ENCODE assay signal across 9 mouse cellular contexts in genomic region chrX:162800371-162800770, GRCm38 (mm10). TPM values are rescaled to one million over a fixed set of nuclear protein-coding genes. Genes with fewer than 3 reads are reported as not detected.
DNase-seq lines count a peak whose midpoint lies in the region; ATAC-seq and TF ChIP-seq lines count a peak whose summit lies in the region.
"Had no signal": no experiment of that assay in that cellular context is flagged by ENCODE, and none has a peak within 500 bp of the region (broad histone marks: within the 10 kb centered on the region; RNA-seq: fewer than 3 reads in every experiment).

No protein-coding gene starts in this region.

- no peak overlapping the region for H3K4me3 ChIP-seq in liver, embryonic 12.5 days
- H3K4me3 ChIP-seq in cerebellum, adult 2 months (replicated peaks; ENCODE audit: insufficient read depth, low read depth, low read length), result no peak overlapping the region
- no peak overlapping the region for H3K4me3 ChIP-seq in hindbrain, postnatal 0 days (ENCODE audit: low read length)
- H3K4me3 ChIP-seq in liver, postnatal 0 days (ENCODE audit: low read depth, low read length), result no peak overlapping the region
- H3K4me3 ChIP-seq: megakaryocyte, embryonic 14.5 days had no signal

- no peak overlapping the region for H3K4me2 ChIP-seq in liver, embryonic 12.5 days
- H3K4me2 ChIP-seq in hindbrain, postnatal 0 days (ENCODE audit: low read depth, low read length), result no peak overlapping the region
- no peak overlapping the region for H3K4me2 ChIP-seq in liver, postnatal 0 days (ENCODE audit: low read depth, low read length)

- TF ChIP-seq CTCF in cerebellum, adult 2 months (IDR thresholded peaks at IDR 0.05; ENCODE audit: borderline replicate concordance, insufficient read depth, low read depth, low read length), result peak; percentile 57; the same call in 1 of the 2 replicates
- TF ChIP-seq CTCF in hindbrain, postnatal 0 days (IDR thresholded peaks at IDR 0.05; ENCODE audit: low read depth), result peak; percentile 67
- TF ChIP-seq CTCF in liver, postnatal 0 days (IDR thresholded peaks at IDR 0.05; ENCODE audit: low read depth), result peak; percentile 69

- no peak overlapping the region for H3K9ac ChIP-seq in liver, embryonic 12.5 days
- no peak overlapping the region for H3K9ac ChIP-seq in hindbrain, postnatal 0 days (replicated peaks; ENCODE audit: low read length)
- H3K9ac ChIP-seq in liver, postnatal 0 days (replicated peaks), result no peak overlapping the region

- TF ChIP-seq POLR2A in cerebellum, adult 2 months (IDR thresholded peaks at IDR 0.05; ENCODE audit: borderline replicate concordance, insufficient read depth, low read length), result no peak

- no peaks in the 10 kb centered on the region for H3K27me3 ChIP-seq in liver, embryonic 12.5 days (replicated peaks)
- no peaks in the 10 kb centered on the region for H3K27me3 ChIP-seq in cerebellum, adult 2 months (ENCODE audit: control insufficient read depth, insufficient read depth, low read length)
- no peaks in the 10 kb centered on the region for H3K27me3 ChIP-seq in hindbrain, postnatal 0 days (ENCODE audit: insufficient read depth, low read length)
- H3K27me3 ChIP-seq in liver, postnatal 0 days (ENCODE audit: insufficient read depth, low read length), result no peaks in the 10 kb centered on the region
- H3K27me3 ChIP-seq: megakaryocyte, embryonic 14.5 days had no signal

- peaks cover 34% of the 10 kb centered on the region for H3K36me3 ChIP-seq in liver, embryonic 12.5 days
- no peaks in the 10 kb centered on the region for H3K36me3 ChIP-seq in hindbrain, postnatal 0 days (ENCODE audit: insufficient read depth, low read length)
- H3K36me3 ChIP-seq in liver, postnatal 0 days (replicated peaks; ENCODE audit: insufficient read depth, low read length), result no peaks in the 10 kb centered on the region; the same call in 1 of the 2 replicates

- no peaks in the 10 kb centered on the region for H3K4me1 ChIP-seq in liver, embryonic 12.5 days
- H3K4me1 ChIP-seq in cerebellum, adult 2 months (ENCODE audit: control insufficient read depth, insufficient read depth, low read length), result no peaks in the 10 kb centered on the region
- H3K4me1 ChIP-seq in hindbrain, postnatal 0 days (ENCODE audit: insufficient read depth, low read length), result no peaks in the 10 kb centered on the region
- no peaks in the 10 kb centered on the region for H3K4me1 ChIP-seq in liver, postnatal 0 days (ENCODE audit: insufficient read depth)
- H3K4me1 ChIP-seq: megakaryocyte, embryonic 14.5 days had no signal

- no peak for ATAC-seq in liver, embryonic 12.5 days
- peak; percentile 40; the same call in 1 of the 2 replicates for ATAC-seq in hindbrain, postnatal 0 days
- no peak for ATAC-seq in liver, postnatal 0 days
- no peak for ATAC-seq in monocyte, adult 5-6 weeks (replicated peaks; ENCODE audit: insufficient number of reproducible peaks, low FRiP score, low TSS enrichment, poor library complexity, severe bottlenecking)

- DNase-seq in liver (peak; percentile 41), R1 (ENCODE audit: low read depth, low spot score) (peak; percentile 86)
- peak; percentile 41 to 55 for DNase-seq in cerebellum, adult 2 months
- peak; percentile 57 for DNase-seq in hindbrain, postnatal 0 days (ENCODE audit: low spot score)
- peak; percentile 23 for DNase-seq in liver, postnatal 0 days
- DNase-seq in right cerebral cortex, adult 2 months (ENCODE audit: low spot score in 2 of 2), result peak; percentile 32 to 34

- no peak overlapping the region for H3K27ac ChIP-seq in liver, embryonic 12.5 days
- no peak overlapping the region for H3K27ac ChIP-seq in cerebellum, adult 2 months (ENCODE audit: insufficient read depth, low read length)
- H3K27ac ChIP-seq in hindbrain, postnatal 0 days, result no peak overlapping the region
- no peak overlapping the region for H3K27ac ChIP-seq in liver, postnatal 0 days (ENCODE audit: low read depth)

- H3K9me3 ChIP-seq in liver, embryonic 12.5 days (replicated peaks), result no peaks in the 10 kb centered on the region
- H3K9me3 ChIP-seq in hindbrain, postnatal 0 days (ENCODE audit: low read length), result no peaks in the 10 kb centered on the region
- H3K9me3 ChIP-seq in liver, postnatal 0 days (ENCODE audit: low read length), result no peaks in the 10 kb centered on the region
- H3K9me3 ChIP-seq: megakaryocyte, embryonic 14.5 days had no signal

- no peak for TF ChIP-seq EP300 in liver, postnatal 0 days (IDR thresholded peaks at IDR 0.05; ENCODE audit: low read depth)

RNA-seq across cellular contexts. Expression of gene Txlng, which starts 28.9 kb away (rescaled TPM):
- 11.1 and 13.0 TPM in 2 replicates for polyA plus RNA-seq in liver, embryonic 12.5 days (2016; fragmentation: Nextera tagmentation; extraction: Ambion mirVana)
- polyA plus RNA-seq in cerebellum, adult 2 months (2012; rRNA removed), result 13.4 and 13.9 TPM in 2 replicates
- 8.3 and 10.8 TPM in 2 replicates for total RNA-seq in hindbrain, postnatal 0 days (2014; rRNA removed)
- 11.8 and 12.6 TPM in 2 replicates for polyA plus RNA-seq in hindbrain, postnatal 0 days (2015; fragmentation: Nextera tagmentation; extraction: Ambion mirVana)
- polyA plus RNA-seq in liver, postnatal 0 days (2015; fragmentation: Nextera tagmentation; extraction: Ambion mirVana), result 7.4 and 7.6 TPM in 2 replicates
- total RNA-seq in monocyte, adult 5-6 weeks (2017), result 37.4 to 52.6 TPM (median 50.8 TPM) in 3 replicates

RNA-seq across cellular contexts. Expression of gene Rbbp7, which starts 40.2 kb away (rescaled TPM):
- polyA plus RNA-seq in liver, embryonic 12.5 days (2016; fragmentation: Nextera tagmentation; extraction: Ambion mirVana), result 289 and 294 TPM in 2 replicates
- polyA plus RNA-seq in cerebellum, adult 2 months (2012; rRNA removed), result 109 and 111 TPM in 2 replicates
- total RNA-seq in hindbrain, postnatal 0 days (2014; rRNA removed), result 97.1 and 112 TPM in 2 replicates
- polyA plus RNA-seq in hindbrain, postnatal 0 days (2015; fragmentation: Nextera tagmentation; extraction: Ambion mirVana), result 254 TPM in 2 replicates
- polyA plus RNA-seq in liver, postnatal 0 days (2015; fragmentation: Nextera tagmentation; extraction: Ambion mirVana), result 194 and 217 TPM in 2 replicates
- total RNA-seq in monocyte, adult 5-6 weeks (2017), result 77.8 to 130 TPM (median 129 TPM) in 3 replicates

Comparison
In these comparisons a context has a peak if more than half of its experiments do, and no peak if none do; other contexts are left out.
1. DNase-seq: peak in every context shown above with its lines; median percentile 86 in R1; 57 in hindbrain, postnatal 0 days; 48 in cerebellum, adult 2 months; 41 in liver; 33 in right cerebral cortex, adult 2 months; 23 in liver, postnatal 0 days.